Mouse (Mus musculus) T-helper 2 cell (primary cell): ENCODE measurements around the gene Bud13.
"Not testable (repeated sequence)": the region's sequence is repeated elsewhere in the genome, so short reads cannot be mapped to it uniquely, and the experiment has no call there.

Source experiments
- in situ Hi-C: fragments of 300-600 bp; cut with MboI, MseI; formaldehyde crosslinking; loops from one replicate; pipeline ENCODE4 v1.15.1; 2025; ENCODE audit warnings: high pct_unique_total_duplicates

Gene Bud13

DNA sequence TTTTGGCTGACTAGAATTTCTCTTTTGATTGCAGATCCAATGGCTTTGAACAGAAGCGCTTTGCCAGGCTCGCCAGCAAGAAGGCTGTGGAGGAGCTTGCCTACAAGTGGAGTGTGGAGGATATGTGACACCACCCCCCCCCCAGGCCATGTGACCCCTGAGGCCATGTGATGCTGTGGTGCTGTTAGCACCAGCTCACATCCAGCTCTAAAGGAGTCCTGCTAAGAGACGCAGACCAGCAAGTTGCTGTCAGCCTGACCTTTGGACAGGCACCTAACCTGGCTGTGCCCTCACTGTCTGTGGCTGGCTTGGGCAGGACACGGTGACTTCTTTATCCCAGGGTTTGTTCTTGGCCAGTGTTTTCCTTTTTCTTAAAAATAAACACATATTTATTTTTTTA, 15.6 kb downstream of the Bud13 start:
- in situ Hi-C loops, result no loop called here

DNA sequence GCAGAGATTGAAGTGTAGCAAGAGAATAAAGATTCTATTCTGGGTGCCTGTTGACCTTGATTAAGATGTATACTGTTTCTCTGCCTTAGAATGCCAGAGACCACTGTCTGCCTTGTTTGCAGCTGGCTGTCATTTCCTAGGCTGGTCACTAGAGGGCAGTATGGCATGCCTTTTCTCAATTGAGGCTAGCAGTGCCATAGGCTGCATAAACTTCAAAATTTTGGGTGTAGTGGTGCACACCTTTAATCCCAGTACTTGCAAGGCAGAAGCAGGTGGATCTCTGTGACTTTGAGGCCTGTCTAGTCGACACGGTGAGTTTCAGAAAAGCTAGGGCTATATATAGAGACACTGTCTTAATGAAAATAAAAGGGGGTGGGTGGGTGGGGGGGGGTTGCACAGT, 19.3 kb downstream of the Bud13 start:
- in situ Hi-C loops, result no loop called here

DNA sequence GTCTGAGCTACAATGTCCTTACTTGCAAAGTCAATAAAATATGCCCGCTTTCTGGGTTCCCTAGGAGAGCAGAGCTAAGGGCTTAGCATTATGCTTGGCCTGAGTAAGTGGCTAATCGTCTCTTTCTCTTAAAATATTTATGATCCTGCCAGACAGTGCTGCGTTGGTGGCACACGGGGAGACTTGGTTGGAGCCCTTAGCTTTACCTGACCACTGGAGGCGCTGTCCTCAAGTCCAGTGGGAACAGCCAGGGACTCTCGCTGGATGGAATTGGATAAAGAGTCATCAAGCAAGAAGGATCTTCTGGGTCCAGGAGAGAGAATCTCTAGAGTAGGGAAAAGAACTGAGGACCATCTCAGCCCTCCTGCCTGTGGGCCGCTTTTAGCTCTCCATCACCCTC, 26.3 kb downstream of the Bud13 start:
- in situ Hi-C loops, result no loop called here

DNA sequence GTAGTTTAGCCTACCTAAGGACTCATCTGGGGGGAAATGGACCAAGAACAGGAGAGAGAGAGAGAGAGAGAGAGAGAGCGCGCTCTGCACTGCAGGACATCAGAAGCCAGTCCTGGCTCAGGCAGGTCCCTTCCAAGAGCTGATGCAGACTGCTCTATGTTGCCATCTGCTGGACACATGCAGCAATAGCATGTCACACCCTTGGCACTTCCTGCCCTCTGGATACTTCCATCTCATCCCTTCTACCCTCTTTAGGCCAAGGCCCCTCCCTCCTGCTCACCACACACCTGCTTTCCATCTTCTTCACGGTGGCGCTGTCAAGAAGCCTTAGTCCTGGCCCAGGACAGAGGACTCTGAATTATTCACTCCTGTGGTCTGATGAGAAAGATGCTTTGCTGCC, 31.7 kb downstream of the Bud13 start:
- in situ Hi-C loops, result no loop called here

DNA sequence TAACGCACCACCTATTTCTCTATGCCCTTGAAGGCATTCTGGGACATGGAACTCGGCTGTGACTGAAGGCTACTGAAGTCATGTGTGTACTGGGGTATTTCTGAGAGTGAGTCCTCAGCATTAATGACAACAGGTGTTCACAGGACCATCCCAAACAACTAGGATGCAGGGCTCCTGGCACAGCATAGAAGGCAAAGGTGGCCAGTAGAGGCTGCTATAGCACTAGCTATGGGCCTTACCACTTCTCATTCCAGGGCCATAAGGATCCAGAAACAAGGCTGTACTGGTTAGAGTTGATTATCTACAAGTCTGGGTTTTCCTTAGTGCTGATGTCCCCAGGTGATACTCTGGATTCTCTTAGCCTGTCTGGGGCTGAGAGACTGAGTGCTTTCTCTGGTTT, 32.1 kb downstream of the Bud13 start:
- in situ Hi-C loops, result no loop called here

DNA sequence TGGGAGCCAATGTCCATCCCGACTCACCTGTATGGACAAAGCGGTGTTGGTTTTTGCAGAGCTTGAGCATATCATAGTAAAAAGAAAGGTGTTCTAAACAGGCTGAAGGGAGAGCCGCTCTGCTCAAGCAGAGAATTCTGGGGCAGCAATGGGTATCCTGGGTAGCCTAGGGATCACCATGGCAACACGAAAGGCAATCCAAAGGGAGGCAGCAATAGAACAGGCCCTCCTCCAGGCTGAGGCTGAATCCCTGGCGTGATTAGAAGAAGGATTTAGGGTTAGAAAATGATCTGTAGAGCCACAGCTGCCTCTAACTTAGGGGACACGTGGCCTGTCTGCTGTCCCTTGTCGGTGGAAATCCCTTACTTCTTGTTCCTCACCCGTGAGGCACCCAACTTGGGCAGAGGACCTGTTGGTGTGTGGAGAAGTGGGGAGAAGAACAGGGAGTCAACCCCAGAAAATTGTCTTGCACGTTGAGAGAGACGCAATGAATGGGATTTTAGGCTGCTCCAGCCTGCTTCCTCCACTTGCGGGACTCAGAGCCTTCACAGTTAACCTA, 33.1 kb downstream of the Bud13 start:
- in situ Hi-C loops, result no loop called here

DNA sequence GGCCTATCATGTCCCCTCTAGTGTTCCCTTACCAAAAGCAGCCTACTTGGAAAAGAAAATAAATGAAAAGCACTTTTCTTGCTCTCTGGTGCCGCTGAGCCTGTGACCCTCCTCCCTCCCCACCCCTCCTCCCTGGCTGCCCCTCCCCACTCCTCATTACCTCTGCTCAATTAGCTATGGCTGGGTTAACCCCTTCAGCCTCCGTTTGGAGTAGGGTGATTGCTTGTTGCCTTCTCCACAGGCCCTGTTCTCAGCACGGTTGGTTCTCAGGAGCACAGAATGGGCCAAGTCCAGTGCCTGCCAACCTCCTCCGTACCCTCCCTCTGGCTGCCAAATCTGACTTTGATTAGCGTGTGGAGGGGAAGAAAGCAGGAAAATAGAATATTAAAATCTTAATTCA, 33.6 kb downstream of the Bud13 start:
- in situ Hi-C loops, result no loop called here

DNA sequence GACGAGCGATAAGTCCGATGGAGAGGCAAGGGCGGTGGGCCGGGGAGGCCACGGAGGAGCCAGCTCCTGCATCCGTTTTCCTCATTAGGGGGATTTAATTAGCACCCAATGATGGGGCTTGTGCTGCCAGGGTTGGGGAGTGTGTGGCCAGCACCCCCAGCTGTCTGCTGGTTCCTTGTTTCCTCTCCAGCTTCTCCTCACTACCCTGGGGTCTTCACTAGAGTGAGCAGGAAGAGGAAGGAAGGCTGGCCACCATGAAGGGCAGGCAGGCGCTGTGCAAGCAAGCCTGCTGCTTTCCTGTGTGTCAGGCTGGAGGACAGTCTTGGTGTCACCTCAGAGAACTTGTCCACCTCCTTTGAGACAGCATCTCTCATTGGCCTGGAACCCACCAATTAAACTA, 34.1 kb downstream of the Bud13 start:
- in situ Hi-C loops, result no loop called here

DNA sequence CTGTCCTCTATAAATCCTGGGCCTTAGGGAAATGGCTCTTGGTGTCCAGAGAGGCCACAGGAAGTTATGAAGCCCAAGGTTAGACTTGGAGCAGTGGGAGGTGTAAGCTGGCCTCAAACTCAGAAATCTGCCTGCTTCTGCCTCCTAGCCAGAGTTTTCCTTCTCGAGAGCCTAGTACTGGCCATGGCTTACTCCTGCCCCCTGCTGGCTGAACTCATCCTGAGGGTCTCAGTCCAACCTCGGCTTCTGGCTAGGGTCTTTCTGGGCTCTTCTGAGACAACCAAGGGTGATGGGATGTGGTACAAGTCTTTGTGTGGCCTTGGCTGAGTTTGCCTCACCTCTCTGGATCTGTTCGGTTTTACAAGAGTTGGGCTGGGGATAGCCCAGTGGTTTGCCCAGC, 35.1 kb downstream of the Bud13 start:
- in situ Hi-C loops, result no loop called here

DNA sequence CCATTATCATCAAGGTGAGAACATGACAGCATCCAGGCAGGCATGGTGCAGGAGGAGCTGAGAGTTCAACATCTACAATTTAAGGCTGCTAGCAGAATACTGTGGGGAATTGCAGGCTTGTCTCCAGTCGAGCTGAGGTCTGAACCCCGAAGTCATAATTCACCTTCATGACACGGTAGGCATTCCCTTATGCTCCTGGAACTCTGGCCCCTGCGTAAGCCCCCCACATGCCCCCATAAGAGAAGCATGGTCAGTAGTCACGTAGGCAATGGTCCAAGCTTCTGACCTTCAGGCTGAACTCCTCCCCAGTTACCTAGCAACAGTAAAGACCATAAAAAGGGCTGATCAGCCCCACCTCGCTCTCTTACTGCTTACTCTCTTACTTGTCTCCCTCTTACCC, 37.1 kb downstream of the Bud13 start, which contains the start of gene 4931429L15Rik:
4931429L15Rik (minus strand) TSS at position 101 of the 400 bp plus-strand sequence.
- in situ Hi-C loops, result not testable (repeated sequence)

DNA sequence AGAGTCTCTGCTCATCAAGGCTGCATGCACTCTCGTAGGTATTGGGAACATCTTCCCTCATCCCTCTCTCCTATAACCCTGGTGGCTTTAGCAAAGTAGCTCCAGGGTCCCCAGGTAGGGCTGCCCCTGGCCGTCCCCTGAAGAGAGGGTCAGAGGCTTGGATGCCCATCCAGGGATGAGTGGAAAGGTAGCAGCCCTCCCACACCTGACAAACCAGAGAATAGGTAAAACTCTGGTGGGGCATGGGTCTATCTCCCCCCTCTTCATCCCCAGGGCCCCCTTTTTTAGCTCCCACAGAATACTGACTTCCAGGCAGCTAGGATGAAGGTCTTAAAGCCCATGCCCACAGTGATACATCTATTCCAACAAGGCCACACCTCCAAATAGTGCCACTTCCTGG, 37.7 kb downstream of the Bud13 start:
- in situ Hi-C loops, result no loop called here

DNA sequence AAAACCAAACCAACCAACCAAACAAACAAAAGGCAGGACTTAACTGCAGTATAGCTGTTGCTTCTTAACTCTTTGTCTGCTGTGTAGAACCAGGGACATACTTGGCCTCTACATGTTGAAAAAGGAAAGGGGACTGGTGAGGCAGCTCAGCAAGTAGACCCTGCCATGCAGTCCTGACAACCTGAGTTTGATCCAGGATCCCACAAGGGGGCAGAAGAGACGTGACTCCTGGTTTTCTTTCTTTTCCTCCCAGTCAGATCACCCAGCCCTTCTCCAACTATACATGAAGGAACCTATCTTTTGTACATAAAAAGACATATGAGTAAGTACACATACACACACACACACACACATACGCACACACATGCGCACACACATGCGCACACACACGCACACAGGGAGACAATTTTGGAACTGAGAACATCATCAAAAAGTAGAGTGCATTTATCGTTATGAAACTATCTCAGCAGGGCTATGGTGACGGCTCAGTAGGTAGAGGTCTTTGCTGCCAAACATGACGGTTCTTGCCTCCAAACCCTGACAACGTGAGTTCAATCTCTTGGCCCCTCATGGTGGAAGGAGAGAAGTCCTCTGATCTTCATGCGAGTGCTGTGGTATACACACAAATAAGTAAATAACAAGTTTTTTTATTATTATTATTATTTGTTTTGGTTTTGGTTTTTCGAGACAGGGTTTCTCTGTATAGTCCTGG, 44.0 kb downstream of the Bud13 start:
- in situ Hi-C loops, result no loop called here

DNA sequence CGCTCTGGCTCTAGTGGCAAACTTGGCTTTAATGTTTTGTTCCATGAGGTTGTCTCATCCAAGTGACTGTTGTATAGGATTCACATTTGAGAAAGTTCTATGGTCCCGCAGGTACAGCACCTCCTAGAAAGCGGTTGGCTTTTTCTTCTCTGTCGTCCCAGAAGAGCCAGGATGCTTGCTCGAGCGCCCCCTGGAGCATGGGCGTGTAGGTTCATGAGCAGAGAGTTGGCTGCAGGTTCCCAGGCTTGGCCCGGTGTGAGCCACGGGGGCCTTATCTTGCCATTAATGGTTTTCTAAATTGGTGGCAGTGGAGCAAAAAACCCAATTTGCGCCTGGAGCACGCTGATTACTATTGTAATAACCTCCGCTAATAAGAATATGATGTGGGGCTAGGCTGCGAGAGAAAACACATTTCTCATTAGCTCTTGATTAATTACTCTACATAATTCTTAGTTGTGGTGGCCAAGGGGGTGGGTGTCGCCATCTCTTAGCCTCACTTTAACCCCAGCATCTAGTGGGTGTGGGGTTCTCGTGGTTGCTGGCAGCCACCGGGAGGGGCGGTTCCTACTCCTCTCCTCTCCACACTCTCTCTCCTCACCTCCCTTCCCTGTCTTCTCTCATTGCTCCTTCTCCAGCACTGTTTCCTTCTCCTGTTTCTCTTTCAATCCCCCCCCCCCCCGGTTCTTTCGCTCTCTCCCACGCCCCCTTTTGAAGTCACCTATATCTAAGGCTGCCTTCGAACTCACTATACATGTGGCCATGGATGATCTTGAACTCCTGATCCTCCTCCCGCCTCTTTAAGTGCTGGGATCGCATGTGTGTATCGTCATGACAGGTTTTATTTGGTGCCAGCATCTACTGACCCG, 45.1 kb downstream of the Bud13 start:
- in situ Hi-C loops, result no loop called here

DNA sequence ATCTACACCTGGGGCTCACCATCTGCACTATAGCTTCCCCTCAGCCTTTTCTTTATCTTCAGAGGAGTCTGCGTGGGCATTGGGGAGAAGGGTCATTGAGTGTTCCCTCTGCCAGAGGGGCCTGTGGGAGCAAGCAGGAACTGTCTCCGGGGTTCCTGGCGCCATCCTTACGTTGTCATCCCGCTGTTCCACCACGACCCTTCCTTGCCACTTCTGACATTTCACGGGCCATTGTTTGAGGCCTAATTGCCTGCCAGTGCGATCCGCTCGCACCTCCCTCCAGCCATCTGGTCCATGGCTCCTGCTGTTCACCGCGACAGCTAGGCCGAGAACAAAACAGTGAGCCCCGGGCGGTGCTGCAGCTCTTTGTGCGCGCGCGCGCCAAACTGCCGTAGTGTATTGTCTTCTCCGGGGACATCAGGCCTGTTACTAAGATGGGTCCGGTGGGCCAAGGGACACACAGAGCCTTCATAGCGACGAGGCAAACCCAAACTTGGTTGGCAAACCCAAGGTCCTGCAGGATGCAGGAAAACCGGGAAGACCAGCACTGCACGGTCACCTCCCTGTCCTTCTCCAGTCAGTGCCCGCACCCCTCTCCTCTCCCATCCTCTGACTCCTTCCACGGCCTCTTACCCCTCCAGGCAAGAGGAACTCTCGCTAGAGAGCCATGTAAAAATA, 45.9 kb downstream of the Bud13 start:
- in situ Hi-C loops, result no loop called here

DNA sequence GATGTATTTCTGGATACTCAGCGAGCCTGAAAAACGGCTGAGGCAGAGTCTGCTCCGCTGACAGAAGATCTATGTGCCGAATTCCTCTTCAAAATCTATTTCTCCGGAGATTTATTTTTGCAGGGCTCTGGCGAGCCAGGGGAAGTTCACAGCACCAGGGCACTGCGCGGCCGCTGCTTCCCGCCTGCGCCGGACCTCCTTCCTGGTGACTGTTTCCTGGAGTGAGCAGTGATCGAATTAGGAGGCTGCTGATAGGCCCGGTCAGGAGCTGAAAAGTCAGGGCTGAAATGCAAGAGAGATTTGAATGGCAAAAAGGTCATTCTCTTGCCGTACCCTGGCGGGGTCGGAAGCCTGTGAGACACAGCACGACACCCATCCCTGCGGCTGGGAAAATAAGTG, 46.4 kb downstream of the Bud13 start:
- in situ Hi-C loops, result no loop called here

DNA sequence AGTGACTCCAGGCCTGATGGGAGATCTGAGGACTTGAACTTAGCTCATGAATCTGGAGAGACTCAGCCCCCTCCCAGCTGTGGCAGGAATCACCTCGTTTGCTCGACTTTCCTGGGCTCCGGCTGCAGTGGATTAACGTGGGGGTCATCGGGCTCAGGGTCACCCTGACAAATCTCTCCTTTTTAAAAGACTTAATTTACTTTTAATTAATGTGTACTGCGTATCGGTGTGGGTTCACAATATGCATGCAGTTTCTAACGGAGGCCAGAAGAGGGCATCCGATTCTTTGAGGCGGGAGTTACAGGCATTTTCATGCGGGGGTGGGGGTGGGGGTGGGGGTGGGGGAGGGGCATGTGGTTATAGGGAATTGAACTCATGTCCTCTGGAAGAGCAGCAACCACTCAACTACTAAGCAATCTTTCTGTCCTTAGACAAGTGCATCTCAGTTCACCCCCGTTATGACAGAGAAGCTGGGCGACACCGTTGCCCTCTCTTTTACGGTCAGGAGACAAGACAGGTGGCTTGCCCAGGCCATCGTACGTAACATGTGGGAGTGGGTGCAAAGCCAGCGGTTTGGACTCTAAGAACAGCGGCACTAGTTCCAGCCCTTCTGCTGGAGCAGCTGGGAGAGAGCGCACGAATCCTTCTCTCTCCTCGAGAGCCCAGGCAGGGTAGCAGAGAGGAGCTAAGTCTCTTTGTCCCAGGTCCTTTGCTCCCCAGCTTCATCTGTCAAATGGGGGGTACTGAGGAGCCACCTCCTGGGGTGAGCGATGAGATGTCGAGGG, 47.2 kb downstream of the Bud13 start:
- in situ Hi-C loops, result no loop called here

DNA sequence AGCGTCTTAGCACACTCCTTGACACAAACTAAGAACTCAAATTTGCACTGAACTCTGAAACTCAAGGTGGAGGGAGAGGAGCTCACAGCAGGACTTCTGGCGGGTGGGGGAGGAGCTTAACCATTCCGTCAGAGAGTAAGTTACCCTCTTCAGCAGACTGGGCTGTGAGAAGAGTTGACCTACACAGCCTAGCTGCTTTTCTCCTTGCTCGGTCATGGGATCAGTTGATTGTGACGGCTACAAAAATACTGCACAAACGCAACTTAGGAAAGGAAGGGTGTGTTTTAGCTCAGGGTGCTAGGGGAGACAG, 47.7 kb downstream of the Bud13 start:
- in situ Hi-C loops, result no loop called here

DNA sequence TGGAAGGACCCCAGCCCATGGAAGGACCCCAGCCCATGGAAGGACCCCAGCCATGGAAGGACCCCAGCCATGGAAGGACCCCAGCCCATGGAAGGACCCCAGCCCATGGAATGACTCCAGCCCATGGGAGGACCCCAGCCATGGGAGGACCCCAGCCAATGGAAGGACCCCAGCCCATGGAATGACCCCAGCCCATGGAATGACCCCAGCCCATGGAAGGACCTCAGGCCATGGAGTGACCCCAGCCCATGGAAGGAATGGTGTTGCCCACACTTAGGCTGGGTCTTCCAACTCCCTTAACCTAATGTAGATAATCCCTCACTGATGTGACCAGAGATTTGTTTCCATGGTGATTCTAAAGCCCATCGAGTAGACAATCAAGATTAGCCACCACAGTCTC, 48.5 kb downstream of the Bud13 start:
- in situ Hi-C loops, result no loop called here

DNA sequence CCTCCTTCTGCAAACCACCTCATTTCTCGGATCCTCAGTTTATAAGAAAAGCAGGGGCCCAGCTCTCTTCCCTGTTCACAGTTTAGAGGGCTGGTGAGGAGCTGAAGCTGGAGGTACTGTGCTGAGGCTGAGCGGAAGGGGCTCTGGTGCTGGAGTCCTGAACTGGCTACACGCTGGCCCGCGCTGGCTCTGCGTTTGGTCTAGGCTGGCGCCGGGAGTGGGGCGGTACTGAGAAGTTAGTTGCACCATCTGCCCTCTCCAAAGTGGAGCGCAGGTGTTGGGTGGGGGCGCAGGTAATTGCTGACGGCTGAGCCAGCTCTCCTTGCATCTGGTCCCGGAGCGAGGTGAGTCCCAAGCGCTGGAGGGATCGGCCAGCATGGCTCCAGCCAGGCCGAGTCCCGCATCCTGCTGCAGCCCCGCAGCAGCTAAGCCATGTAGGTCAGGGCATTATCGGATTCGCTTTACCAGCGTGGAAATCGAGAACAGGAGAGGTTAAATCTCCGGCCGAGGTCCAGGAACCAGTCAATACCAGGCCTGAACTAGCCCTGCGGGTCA, 51.7 kb downstream of the Bud13 start:
- in situ Hi-C loops, result no loop called here

DNA sequence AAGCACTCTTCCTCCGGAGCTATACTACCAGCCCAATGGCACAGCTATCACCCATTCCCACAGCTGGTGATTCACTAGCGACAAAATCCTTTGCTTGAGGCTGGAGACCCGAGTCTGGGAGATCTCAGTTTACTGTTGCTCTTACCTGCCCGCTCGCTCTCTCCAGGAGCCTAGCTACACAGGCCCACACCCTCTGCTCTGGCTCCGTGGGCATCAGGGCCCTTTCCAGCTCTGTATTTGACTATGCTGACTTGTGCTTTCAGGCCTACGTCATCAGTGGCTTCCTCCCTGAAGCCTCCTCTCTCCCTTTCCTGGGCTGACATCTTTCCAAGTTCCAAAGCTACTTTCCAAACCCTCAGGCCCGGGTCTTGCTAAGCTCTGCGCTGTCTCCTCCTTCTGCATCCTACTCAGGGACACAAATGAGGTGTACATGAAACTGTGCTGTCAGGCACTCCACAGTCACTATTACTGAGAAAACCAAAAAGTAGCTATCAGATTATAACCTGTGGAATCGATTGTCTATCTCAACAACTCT, 52.7 kb downstream of the Bud13 start:
- in situ Hi-C loops, result no loop called here

DNA sequence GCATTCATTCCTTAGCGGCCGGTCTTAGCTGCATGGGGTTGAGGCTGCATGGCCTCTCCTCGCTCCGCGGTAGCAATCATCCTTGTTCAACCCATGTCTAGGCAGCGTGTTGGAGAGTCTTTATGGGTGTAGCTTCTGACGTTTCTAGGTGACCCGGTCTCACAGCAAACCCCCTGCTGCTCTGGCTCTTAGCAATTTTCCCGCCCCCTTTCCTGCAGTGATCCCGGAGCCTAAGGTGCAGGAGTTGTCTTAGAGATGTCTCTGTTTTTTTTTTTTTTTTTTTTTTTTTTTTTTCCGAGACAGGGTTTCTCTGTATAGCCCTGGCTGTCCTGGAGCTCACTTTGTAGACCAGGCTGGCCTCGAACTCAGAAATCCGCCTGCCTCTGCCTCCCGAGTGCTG, 53.5 kb downstream of the Bud13 start:
- in situ Hi-C loops, result not testable (repeated sequence)
